Mouse (Mus musculus) limb, embryonic 13.5 days (tissue): ENCODE measurements around the gene Gigyf1. TPM values are rescaled to one million over a fixed set of nuclear protein-coding genes. Genes with fewer than 3 reads are reported as not detected.
A peak's percentile ranks its signal among the peaks of the same experiment; 100 is the strongest.

Source experiments
- ATAC-seq: fragments of 200-750 bp; cut with Nextera tagmentation; 2 replicates; pipeline ENCODE4 v1.8.0; 2017; ENCODE audit warnings: low read depth, moderate number of reproducible peaks, moderate TSS enrichment; ENCODE audit not compliant: low FRiP score
- H3K27ac ChIP-seq: fragments of 300-500 bp; sonication (generic); 2 replicates; pipeline ENCODE4 v1.5.1; 2015; ENCODE audit warnings: inconsistent platforms, mild to moderate bottlenecking, moderate library complexity
- H3K27me3 ChIP-seq: fragments of 300-500 bp; sonication (generic); 2 replicates; pipeline ENCODE4 v1.6.1; 2015; ENCODE audit warnings: mild to moderate bottlenecking, inconsistent platforms
- H3K36me3 ChIP-seq: fragments of 300-500 bp; sonication (generic); 2 replicates; pipeline ENCODE4 v1.6.1; 2015; ENCODE audit warnings: inconsistent platforms, mild to moderate bottlenecking, moderate library complexity
- H3K4me1 ChIP-seq: fragments of 300-500 bp; sonication (generic); 2 replicates; pipeline ENCODE4 v1.6.1; 2015; ENCODE audit warnings: inconsistent platforms
- H3K4me2 ChIP-seq: fragments of 300-500 bp; sonication (generic); replicated peaks from 2 replicates; pipeline ENCODE4 v1.6.1; 2015; ENCODE audit warnings: inconsistent platforms, mild to moderate bottlenecking, moderate library complexity
- H3K4me3 ChIP-seq: fragments of 300-500 bp; sonication (generic); 2 replicates; pipeline ENCODE4 v1.5.1; 2015; ENCODE audit warnings: moderate library complexity, mild to moderate bottlenecking, inconsistent platforms
- H3K9ac ChIP-seq: fragments of 300-500 bp; sonication (generic); 2 replicates; pipeline ENCODE4 v1.6.1; 2015; ENCODE audit warnings: mild to moderate bottlenecking, inconsistent platforms
- H3K9me3 ChIP-seq: fragments of 300-500 bp; sonication (generic); 2 replicates; pipeline ENCODE4 v1.6.1; 2016; ENCODE audit warnings: inconsistent platforms
- WGBS: fragments of 180-500 bp; shearing (Covaris S2); methylation state at CpG from one replicate; pipeline ENCODE4 v1.1.7; 2015; 5-methylcytosine and 5-hydroxymethylcytosine counted together
- polyA plus RNA-seq: library from polyadenylated mRNA; unstranded; fragments of >200 nt; fragmentation: Nextera tagmentation; extraction: Ambion mirVana; gene quantifications from 2 replicates; pipeline ENCODE4 v1.2.1, GENCODE M21; 2015

Gene Gigyf1
- polyA plus RNA-seq, 1 experiment from 2014 or later, result 16.1 TPM

- 92% methylated on average over 27 of the region's 27 CpGs for WGBS
- Histone ChIP-seq H3K4me1 (peaks cover 10% of the 10 kb centered on the region), H3K36me3 (peaks cover 79% of the 10 kb centered on the region), H3K4me3 (no peak overlapping the region), H3K9ac (no peak overlapping the region), H3K27me3 (no peaks in the 10 kb centered on the region), H3K4me2 (no peak overlapping the region), H3K9me3 (no peaks in the 10 kb centered on the region), H3K27ac (no peak overlapping the region)
- ATAC-seq, result no peak
These were observed 1.6 kb downstream of the Gigyf1 start for GRCm38 (mm10) chr5:137519691-137520550.

- Histone ChIP-seq H3K9me3 (no peaks in the 10 kb centered on the region), H3K4me2 (no peak overlapping the region), H3K9ac (no peak overlapping the region), H3K27ac (no peak overlapping the region), H3K36me3 (peaks cover 97% of the 10 kb centered on the region), H3K27me3 (no peaks in the 10 kb centered on the region), H3K4me1 (peaks cover 7% of the 10 kb centered on the region), H3K4me3 (no peak overlapping the region)
- ATAC-seq, result no peak
- 76% methylated on average over 9 of the region's 9 CpGs for WGBS
These were observed 3.5 kb downstream of the Gigyf1 start for GRCm38 (mm10) chr5:137521861-137522260.

- no peak overlapping the region for H3K4me3 ChIP-seq
- peaks cover 95% of the 10 kb centered on the region for H3K36me3 ChIP-seq
- no peak for ATAC-seq
- H3K27ac ChIP-seq, result no peak overlapping the region; the same call in 1 of the 2 replicates
- peaks cover 13% of the 10 kb centered on the region for H3K4me1 ChIP-seq
- H3K4me2 ChIP-seq, result no peak overlapping the region
- no peaks in the 10 kb centered on the region for H3K27me3 ChIP-seq
- no peaks in the 10 kb centered on the region for H3K9me3 ChIP-seq
- no peak overlapping the region for H3K9ac ChIP-seq
- WGBS, result 80% methylated on average over 11 of the region's 11 CpGs
These were observed 4.4 kb downstream of the Gigyf1 start for GRCm38 (mm10) chr5:137522711-137523110.

GRCm38 (mm10) chr5:137523396-137524250 lies 5.3 kb downstream of the Gigyf1 start:
- H3K27ac ChIP-seq, result no peak overlapping the region; the same call in 1 of the 2 replicates
- no peak overlapping the region for H3K4me3 ChIP-seq
- peaks cover 95% of the 10 kb centered on the region for H3K36me3 ChIP-seq
- no peak for ATAC-seq
- no peaks in the 10 kb centered on the region for H3K9me3 ChIP-seq
- 84% methylated on average over 25 of the region's 25 CpGs for WGBS
- H3K4me2 ChIP-seq, result no peak overlapping the region
- no peaks in the 10 kb centered on the region for H3K27me3 ChIP-seq
- peaks cover 21% of the 10 kb centered on the region for H3K4me1 ChIP-seq
- no peak overlapping the region for H3K9ac ChIP-seq

- H3K27ac ChIP-seq, result no peak overlapping the region
- H3K27me3 ChIP-seq, result no peaks in the 10 kb centered on the region
- 93% methylated on average over 8 of the region's 8 CpGs for whole genome bisulfite sequencing
- peaks cover 21% of the 10 kb centered on the region for H3K4me1 ChIP-seq
- no peak for ATAC-seq
- no peaks in the 10 kb centered on the region for H3K9me3 ChIP-seq
- no peak overlapping the region for H3K9ac ChIP-seq
- H3K36me3 ChIP-seq, result peaks cover 95% of the 10 kb centered on the region
- H3K4me3 ChIP-seq, result no peak overlapping the region
- H3K4me2 ChIP-seq, result no peak overlapping the region
These were observed 5.8 kb downstream of the Gigyf1 start for GRCm38 (mm10) chr5:137524251-137524515.

GRCm38 (mm10) chr5:137524671-137525070 lies 6.3 kb downstream of the Gigyf1 start:
- Histone ChIP-seq H3K4me2 (no peak overlapping the region), H3K27ac (no peak overlapping the region), H3K9me3 (no peaks in the 10 kb centered on the region), H3K9ac (no peak overlapping the region), H3K4me1 (peaks cover 25% of the 10 kb centered on the region), H3K27me3 (no peaks in the 10 kb centered on the region), H3K36me3 (peaks cover 95% of the 10 kb centered on the region), H3K4me3 (no peak overlapping the region)
- 87% methylated on average over 13 of the region's 13 CpGs for WGBS
- ATAC-seq, result no peak

GRCm38 (mm10) chr5:137525511-137525910 lies 7.2 kb downstream of the Gigyf1 start:
- Histone ChIP-seq H3K4me3 (no peak overlapping the region), H3K4me2 (no peak overlapping the region), H3K27me3 (no peaks in the 10 kb centered on the region), H3K27ac (0 out of 2 replicates have a peak overlapping the region, but pooled peaks have one; percentile 15), H3K9me3 (no peaks in the 10 kb centered on the region), H3K9ac (no peak overlapping the region), H3K4me1 (peaks cover 34% of the 10 kb centered on the region), H3K36me3 (peaks cover 92% of the 10 kb centered on the region)
- 73% methylated on average over 16 of the region's 16 CpGs for WGBS
- no peak for ATAC-seq

- no peak overlapping the region for H3K4me2 ChIP-seq
- peaks cover 35% of the 10 kb centered on the region for H3K4me1 ChIP-seq
- H3K36me3 ChIP-seq, result peaks cover 84% of the 10 kb centered on the region
- H3K27ac ChIP-seq, result peak overlapping the region; percentile 48; the same call in 1 of the 2 replicates
- no peaks in the 10 kb centered on the region for H3K27me3 ChIP-seq
- no peak for ATAC-seq
- no peak overlapping the region for H3K4me3 ChIP-seq
- 53% methylated on average over 16 of the region's 16 CpGs for WGBS
- H3K9me3 ChIP-seq, result no peaks in the 10 kb centered on the region
- peak overlapping the region; percentile 15; the same call in 1 of the 2 replicates for H3K9ac ChIP-seq
These were observed 8.0 kb downstream of the Gigyf1 start for GRCm38 (mm10) chr5:137526192-137526936.

GRCm38 (mm10) chr5:137527413-137527812 lies 9.1 kb downstream of the Gigyf1 start:
- Histone ChIP-seq H3K36me3 (peaks cover 73% of the 10 kb centered on the region), H3K4me2 (no peak overlapping the region), H3K4me3 (no peak overlapping the region), H3K27ac (no peak overlapping the region), H3K27me3 (no peaks in the 10 kb centered on the region), H3K9ac (no peak overlapping the region), H3K4me1 (peaks cover 35% of the 10 kb centered on the region), H3K9me3 (no peaks in the 10 kb centered on the region)
- ATAC-seq, result no peak
- WGBS, result 47% methylated on average over 1 of the region's 1 CpGs

- Histone ChIP-seq H3K4me1 (peaks cover 35% of the 10 kb centered on the region), H3K27ac (no peak overlapping the region), H3K9me3 (no peaks in the 10 kb centered on the region), H3K9ac (peak overlapping the region; percentile 43; the same call in 1 of the 2 replicates), H3K36me3 (peaks cover 63% of the 10 kb centered on the region), H3K4me2 (no peak overlapping the region), H3K4me3 (no peak overlapping the region), H3K27me3 (no peaks in the 10 kb centered on the region)
- 85% methylated on average over 22 of the region's 22 CpGs for WGBS
- ATAC-seq, result no peak
These were observed 10.1 kb downstream of the Gigyf1 start for GRCm38 (mm10) chr5:137528247-137528968.

- H3K27ac ChIP-seq, result peak overlapping the region; percentile 95; the same call in 1 of the 2 replicates
- 67% methylated on average over 15 of the region's 15 CpGs for WGBS
- peak overlapping the region; percentile 98 for H3K4me2 ChIP-seq
- ATAC-seq, result no peak
- no peaks in the 10 kb centered on the region for H3K27me3 ChIP-seq
- H3K4me1 ChIP-seq, result peaks cover 38% of the 10 kb centered on the region
- H3K36me3 ChIP-seq, result peaks cover 53% of the 10 kb centered on the region
- H3K4me3 ChIP-seq, result peak overlapping the region; percentile 86
- no peaks in the 10 kb centered on the region for H3K9me3 ChIP-seq
- H3K9ac ChIP-seq, result peak overlapping the region; percentile 93; the same call in 1 of the 2 replicates
These were observed 11.1 kb downstream of the Gigyf1 start for GRCm38 (mm10) chr5:137529221-137529995.
